Comparison of ENCODE assay signal across 9 mouse cellular contexts in genomic region chr16:94472515-94472951, GRCm38 (mm10). TPM values are rescaled to one million over a fixed set of nuclear protein-coding genes. Genes with fewer than 3 reads are reported as not detected.
DNase-seq lines count a peak whose midpoint lies in the region; ATAC-seq and TF ChIP-seq lines count a peak whose summit lies in the region.
"Had no signal": no experiment of that assay in that cellular context is flagged by ENCODE, and none has a peak within 500 bp of the region (broad histone marks: within the 10 kb centered on the region; RNA-seq: fewer than 3 reads in every experiment).

No protein-coding gene starts in this region.

- H3K4me3 ChIP-seq in hindbrain, postnatal 0 days (ENCODE audit: low read length): no peak overlapping the region
- no peak overlapping the region for H3K4me3 ChIP-seq in limb, embryonic 15.5 days
- H3K4me3 ChIP-seq: lung, embryonic 15.5 days had no signal

- H3K4me1 ChIP-seq in hindbrain, postnatal 0 days (ENCODE audit: insufficient read depth, low read length): peaks cover 12% of the 10 kb centered on the region
- H3K4me1 ChIP-seq in limb, embryonic 15.5 days: peaks cover 4% of the 10 kb centered on the region; the same call in 1 of the 2 replicates
- H3K4me1 ChIP-seq: lung, embryonic 15.5 days had no signal

- H3K36me3 ChIP-seq in hindbrain, postnatal 0 days (ENCODE audit: insufficient read depth, low read length): peaks cover 26% of the 10 kb centered on the region
- peaks cover 31% of the 10 kb centered on the region for H3K36me3 ChIP-seq in limb, embryonic 15.5 days

- H3K27ac ChIP-seq in hindbrain, postnatal 0 days: peak overlapping the region; percentile 79
- H3K27ac ChIP-seq in limb, embryonic 15.5 days: peak overlapping the region; percentile 73
- H3K27ac ChIP-seq: lung, embryonic 15.5 days had no signal

- H3K27me3 ChIP-seq in hindbrain, postnatal 0 days (ENCODE audit: insufficient read depth, low read length): no peaks in the 10 kb centered on the region
- H3K27me3 ChIP-seq in limb, embryonic 15.5 days: no peaks in the 10 kb centered on the region
- H3K27me3 ChIP-seq: lung, embryonic 15.5 days had no signal

- peak; percentile 53 for TF ChIP-seq CTCF in hindbrain, postnatal 0 days (IDR thresholded peaks at IDR 0.05; ENCODE audit: low read depth)

- 13% methylated on average over 8 of the region's 8 CpGs for WGBS in hindbrain, postnatal 0 days
- WGBS in limb, embryonic 15.5 days: 49% methylated on average over 8 of the region's 8 CpGs

- peak; percentile 73 for ATAC-seq in cerebellum, adult (ENCODE audit: insufficient number of reproducible peaks, low FRiP score, low TSS enrichment)
- ATAC-seq in hindbrain, postnatal 0 days: peak; percentile 87
- peak; percentile 43; the same call in 1 of the 2 replicates for ATAC-seq in limb, embryonic 15.5 days (ENCODE audit: insufficient number of reproducible peaks, low FRiP score, low TSS enrichment, low read depth)

- peak; percentile 38 to 69 for DNase-seq in adrenal gland, adult (ENCODE audit: inconsistent age in 2 of 2, low spot score in 1 of 2)
- no peak for DNase-seq in adrenal gland, postnatal 4 days (ENCODE audit: low spot score in 2 of 2)
- DNase-seq in frontal cortex, postnatal 14 days (ENCODE audit: low spot score in 2 of 2): peak; percentile 69 to 84
- DNase-seq in hindbrain, postnatal 0 days (ENCODE audit: low spot score): peak; percentile 91
- DNase-seq in right cerebral cortex, postnatal 10 days (ENCODE audit: low spot score in 2 of 2): peak; percentile 91 to 94
- no peak for DNase-seq in thymus, postnatal 0 days (ENCODE audit: low spot score)

- H3K4me2 ChIP-seq in hindbrain, postnatal 0 days (ENCODE audit: low read depth, low read length): 0 out of 2 replicates have a peak overlapping the region, but pooled peaks have one; percentile 1
- H3K4me2 ChIP-seq in limb, embryonic 15.5 days: no peak overlapping the region
- H3K4me2 ChIP-seq: lung, embryonic 15.5 days had no signal

- no peak overlapping the region for H3K9ac ChIP-seq in hindbrain, postnatal 0 days (replicated peaks; ENCODE audit: low read length)
- H3K9ac ChIP-seq in limb, embryonic 15.5 days: no peak overlapping the region
- H3K9ac ChIP-seq: lung, embryonic 15.5 days had no signal

- H3K9me3 ChIP-seq in hindbrain, postnatal 0 days (ENCODE audit: low read length): no peaks in the 10 kb centered on the region
- H3K9me3 ChIP-seq in limb, embryonic 15.5 days: no peaks in the 10 kb centered on the region
- H3K9me3 ChIP-seq: lung, embryonic 15.5 days had no signal

RNA-seq across cellular contexts. Expression of gene Vps26c, which starts 54.1 kb away (rescaled TPM):
- 10 to 100 TPM; 54.8 to 62.6 TPM for total RNA-seq in adrenal gland, postnatal 4 days (2021)
- 64.8 and 68.1 TPM in 2 replicates for total RNA-seq in hindbrain, postnatal 0 days (2014; rRNA removed)
- polyA plus RNA-seq in hindbrain, postnatal 0 days (2015; fragmentation: Nextera tagmentation; extraction: Ambion mirVana): 59.6 and 63.6 TPM in 2 replicates
- polyA plus RNA-seq in limb, embryonic 15.5 days (2015; fragmentation: Nextera tagmentation; extraction: Ambion mirVana): 54.9 and 61.3 TPM in 2 replicates
- 43.9 and 44.2 TPM in 2 replicates for polyA plus RNA-seq in thymus, postnatal 0 days (2015; fragmentation: Nextera tagmentation; extraction: Ambion mirVana)

Comparison
In these comparisons a context has a peak if more than half of its experiments do, and no peak if none do; other contexts are left out.
1. DNase-seq: peak in adrenal gland, adult (2 of 2), frontal cortex, postnatal 14 days (2 of 2), hindbrain, postnatal 0 days (single experiment) and right cerebral cortex, postnatal 10 days (2 of 2); none in adrenal gland, postnatal 4 days (0 of 2) and thymus, postnatal 0 days (single experiment).
2. Peak in every context shown above with its lines, with median percentiles within 50 percentile points of each other: ATAC-seq.